Comparison of ENCODE assay signal across 10 mouse cellular contexts in genomic region chr8:34546815-34547214, GRCm38 (mm10).
DNase-seq lines count a peak whose midpoint lies in the region; ATAC-seq lines count a peak whose summit lies in the region.
"Had no signal": no experiment of that assay in that cellular context is flagged by ENCODE, and none has a peak within 500 bp of the region (broad histone marks: within the 10 kb centered on the region; RNA-seq: fewer than 3 reads in every experiment).

No protein-coding gene starts in this region.

- no peaks in the 10 kb centered on the region for H3K36me3 ChIP-seq in hindbrain, embryonic 10.5 days
- H3K36me3 ChIP-seq in hindbrain, embryonic 11.5 days (ENCODE audit: control insufficient read depth, insufficient read depth, low read length) = no peaks in the 10 kb centered on the region
- no peaks in the 10 kb centered on the region for H3K36me3 ChIP-seq in embryonic facial prominence, embryonic 14.5 days (ENCODE audit: control insufficient read depth, insufficient read depth, low read length)
- no peaks in the 10 kb centered on the region for H3K36me3 ChIP-seq in limb, embryonic 15.5 days
- no peaks in the 10 kb centered on the region for H3K36me3 ChIP-seq in stomach, embryonic 15.5 days

- no peaks in the 10 kb centered on the region for H3K9me3 ChIP-seq in hindbrain, embryonic 10.5 days
- no peaks in the 10 kb centered on the region for H3K9me3 ChIP-seq in hindbrain, embryonic 11.5 days (ENCODE audit: control insufficient read depth, low read length)
- no peaks in the 10 kb centered on the region for H3K9me3 ChIP-seq in embryonic facial prominence, embryonic 14.5 days (ENCODE audit: control insufficient read depth, low read length)
- no peaks in the 10 kb centered on the region for H3K9me3 ChIP-seq in limb, embryonic 15.5 days
- no peaks in the 10 kb centered on the region for H3K9me3 ChIP-seq in stomach, embryonic 15.5 days

- peak overlapping the region; percentile 26 for H3K4me3 ChIP-seq in hindbrain, embryonic 10.5 days
- no peak overlapping the region for H3K4me3 ChIP-seq in hindbrain, embryonic 11.5 days (ENCODE audit: low read depth, low read length)
- H3K4me3 ChIP-seq in embryonic facial prominence, embryonic 14.5 days (ENCODE audit: low read depth, low read length) = peak overlapping the region; percentile 1; the same call in 1 of the 2 replicates
- 0 out of 2 replicates have a peak overlapping the region, but pooled peaks have one; percentile 7 for H3K4me3 ChIP-seq in limb, embryonic 15.5 days
- H3K4me3 ChIP-seq in stomach, embryonic 15.5 days (replicated peaks) = peak overlapping the region; percentile 9; the same call in 1 of the 2 replicates
- H3K4me3 ChIP-seq: myocyte had no signal

- no peak overlapping the region for H3K4me2 ChIP-seq in hindbrain, embryonic 11.5 days (replicated peaks; ENCODE audit: low read depth, low read length)
- peak overlapping the region; percentile 44 for H3K4me2 ChIP-seq in embryonic facial prominence, embryonic 14.5 days (ENCODE audit: low read depth, low read length)
- H3K4me2 ChIP-seq in limb, embryonic 15.5 days = peak overlapping the region; percentile 31; the same call in 1 of the 2 replicates
- peak overlapping the region; percentile 32 for H3K4me2 ChIP-seq in stomach, embryonic 15.5 days

- H3K27me3 ChIP-seq in hindbrain, embryonic 10.5 days (ENCODE audit: insufficient read depth, poor library complexity, severe bottlenecking) = peaks cover 6% of the 10 kb centered on the region
- no peaks in the 10 kb centered on the region for H3K27me3 ChIP-seq in hindbrain, embryonic 11.5 days (ENCODE audit: control insufficient read depth, insufficient read depth, low read length)
- H3K27me3 ChIP-seq in embryonic facial prominence, embryonic 14.5 days (replicated peaks; ENCODE audit: control insufficient read depth, insufficient read depth, low read length) = no peaks in the 10 kb centered on the region
- no peaks in the 10 kb centered on the region for H3K27me3 ChIP-seq in limb, embryonic 15.5 days
- H3K27me3 ChIP-seq in stomach, embryonic 15.5 days (replicated peaks) = no peaks in the 10 kb centered on the region
- H3K27me3 ChIP-seq: Patski had no signal

- H3K9ac ChIP-seq in hindbrain, embryonic 11.5 days (ENCODE audit: low read depth, low read length) = no peak overlapping the region
- no peak overlapping the region for H3K9ac ChIP-seq in embryonic facial prominence, embryonic 14.5 days (ENCODE audit: low read depth, low read length)
- H3K9ac ChIP-seq in limb, embryonic 15.5 days = no peak overlapping the region
- no peak overlapping the region for H3K9ac ChIP-seq in stomach, embryonic 15.5 days

- H3K4me1 ChIP-seq in hindbrain, embryonic 10.5 days (replicated peaks) = peaks cover 6% of the 10 kb centered on the region; the same call in 1 of the 2 replicates
- no peaks in the 10 kb centered on the region for H3K4me1 ChIP-seq in hindbrain, embryonic 11.5 days (replicated peaks; ENCODE audit: control insufficient read depth, insufficient read depth, low read length)
- no peaks in the 10 kb centered on the region for H3K4me1 ChIP-seq in embryonic facial prominence, embryonic 14.5 days (ENCODE audit: control insufficient read depth, insufficient read depth, low read length)
- H3K4me1 ChIP-seq in limb, embryonic 15.5 days = no peaks in the 10 kb centered on the region
- no peaks in the 10 kb centered on the region for H3K4me1 ChIP-seq in stomach, embryonic 15.5 days

- no peak overlapping the region for H3K27ac ChIP-seq in hindbrain, embryonic 10.5 days
- no peak overlapping the region for H3K27ac ChIP-seq in hindbrain, embryonic 11.5 days (ENCODE audit: low read depth, low read length)
- no peak overlapping the region for H3K27ac ChIP-seq in embryonic facial prominence, embryonic 14.5 days (replicated peaks; ENCODE audit: low read depth, low read length)
- no peak overlapping the region for H3K27ac ChIP-seq in limb, embryonic 15.5 days
- H3K27ac ChIP-seq in stomach, embryonic 15.5 days = no peak overlapping the region

- 19% methylated on average over 11 of the region's 11 CpGs for WGBS in hindbrain, embryonic 10.5 days
- 22% methylated on average over 10 of the region's 11 CpGs for WGBS in hindbrain, embryonic 11.5 days
- WGBS in embryonic facial prominence, embryonic 14.5 days = 11% methylated on average over 11 of the region's 11 CpGs
- WGBS in limb, embryonic 15.5 days = 13% methylated on average over 10 of the region's 11 CpGs
- WGBS in stomach, embryonic 15.5 days = 21% methylated on average over 11 of the region's 11 CpGs

- no peak for DNase-seq in hindbrain, embryonic 10.5 days (ENCODE audit: low spot score)
- no peak for DNase-seq in hindbrain, embryonic 11.5 days (ENCODE audit: low spot score)
- DNase-seq in embryonic facial prominence, embryonic 14.5 days (ENCODE audit: low spot score) = no peak
- no peak for DNase-seq in cerebellum, adult 8-10 months
- no peak for DNase-seq in ovary, postnatal 36 days (ENCODE audit: low spot score)
- no peak for DNase-seq in kidney, postnatal 4 days

- no peak for ATAC-seq in hindbrain, embryonic 11.5 days (ENCODE audit: low FRiP score)
- no peak for ATAC-seq in embryonic facial prominence, embryonic 14.5 days (ENCODE audit: low read depth)
- ATAC-seq in limb, embryonic 15.5 days (ENCODE audit: insufficient number of reproducible peaks, low FRiP score, low TSS enrichment, low read depth) = no peak
- no peak for ATAC-seq in stomach, embryonic 15.5 days (ENCODE audit: insufficient read depth, low FRiP score, low read depth)
- ATAC-seq: Patski had no signal
